Mouse (Mus musculus) left cerebral cortex, adult 6 months (tissue): Measurements from ENCODE around the gene Speer1. TPM values are rescaled to one million over a fixed set of nuclear protein-coding genes. Genes with fewer than 3 reads are reported as not detected.

Source experiments
- long read RNA-seq, 2 experiments: library from polyadenylated mRNA; unstranded; transcript quantifications; one replicate each; pipeline ENCODE4 v2.0.0; 2019 to 2020
- polyA plus RNA-seq: library from polyadenylated mRNA; unstranded; fragments of <200 nt; fragmentation: Nextera tagmentation; gene quantifications from 2 replicates; pipeline ENCODE4 v1.2.3, GENCODE M21; 2021

Gene Speer1
- polyA plus RNA-seq: not detected in 2 replicates
- long read RNA-seq, experiment 1: 0 reads
- long read RNA-seq, experiment 2: 0 reads

GRCm38 (mm10) chr5:11341216-11341615, at the start of gene Speer1:
TSS of gene Speer1 (plus strand) at chr5:11341516.

Other genes starting within 250 kb of the Speer1 start
- not detected in 2 replicates for gene Gm8879, start 213.9 kb upstream of the Speer1 start, polyA plus RNA-seq
- gene Gm5861, start 158.4 kb upstream of the Speer1 start, polyA plus RNA-seq: not detected in 2 replicates
- not detected in 2 replicates for gene Gm8890, start 85.5 kb upstream of the Speer1 start, polyA plus RNA-seq
- gene Gm8897, start 74.9 kb downstream of the Speer1 start, polyA plus RNA-seq: not detected in 2 replicates
- not detected in 2 replicates for gene Gm8906, start 161.2 kb downstream of the Speer1 start, polyA plus RNA-seq